Mouse (Mus musculus): Measurements from ENCODE around the gene Tpd52l1. TPM values are rescaled to one million over a fixed set of nuclear protein-coding genes. Genes with fewer than 3 reads are reported as not detected.

Tpd52l1 gene
- polyA plus RNA-seq (2015; fragmentation: Nextera tagmentation; extraction: Ambion mirVana), result 15.4 and 15.5 TPM in 2 replicates

GRCm38 (mm10) chr10:31445291-31446124 is at the start of gene Tpd52l1:
Tpd52l1 (minus strand) TSS chr10:31445958.
- Histone ChIP-seq H3K4me1 (peaks cover 9% of the 10 kb centered on the region), H3K27me3 (replicated peaks) (no peaks in the 10 kb centered on the region), H3K9ac (peak within 1 kb of the TSS; percentile 81), H3K36me3 (no peaks in the 10 kb centered on the region), H3K27ac (replicated peaks) (no peak within 1 kb of the TSS), H3K9me3 (no peaks in the 10 kb centered on the region), H3K4me2 (peak within 1 kb of the TSS; percentile 92), H3K4me3 (peak within 1 kb of the TSS; percentile 73)
- WGBS, result 1% methylated on average over 59 of the region's 59 CpGs
- ATAC-seq (ENCODE audit: extremely low read depth, insufficient number of reproducible peaks, low FRiP score, low TSS enrichment), result peak; percentile 88

DNA sequence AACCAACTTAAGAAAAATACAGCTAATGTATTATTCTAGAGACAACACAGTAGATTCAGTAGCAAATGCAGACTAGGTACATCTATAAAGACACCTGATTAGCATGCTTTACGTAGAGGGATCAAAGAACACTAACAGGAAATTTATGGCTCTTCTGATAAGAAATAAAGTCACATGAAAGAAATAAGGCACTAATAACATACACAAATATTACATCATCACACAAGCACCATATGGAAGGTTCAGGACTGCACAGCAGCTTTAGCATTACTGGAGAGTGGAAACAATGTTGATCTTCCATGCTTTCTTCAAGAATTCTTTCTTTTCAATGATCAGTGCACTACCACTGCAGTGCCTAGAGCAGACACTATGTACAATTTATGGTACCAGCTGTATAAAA is 48.5 kb upstream of the Tpd52l1 start:
- WGBS, result 80% methylated on average over 1 of the region's 1 CpGs
- Histone ChIP-seq H3K4me2 (no peak overlapping the region), H3K36me3 (peaks cover 18% of the 10 kb centered on the region), H3K27me3 (replicated peaks) (no peaks in the 10 kb centered on the region), H3K9me3 (no peaks in the 10 kb centered on the region), H3K27ac (replicated peaks) (no peak overlapping the region), H3K4me3 (no peak overlapping the region), H3K9ac (no peak overlapping the region), H3K4me1 (no peaks in the 10 kb centered on the region)
- no peak for ATAC-seq (ENCODE audit: extremely low read depth, insufficient number of reproducible peaks, low FRiP score, low TSS enrichment)

DNA sequence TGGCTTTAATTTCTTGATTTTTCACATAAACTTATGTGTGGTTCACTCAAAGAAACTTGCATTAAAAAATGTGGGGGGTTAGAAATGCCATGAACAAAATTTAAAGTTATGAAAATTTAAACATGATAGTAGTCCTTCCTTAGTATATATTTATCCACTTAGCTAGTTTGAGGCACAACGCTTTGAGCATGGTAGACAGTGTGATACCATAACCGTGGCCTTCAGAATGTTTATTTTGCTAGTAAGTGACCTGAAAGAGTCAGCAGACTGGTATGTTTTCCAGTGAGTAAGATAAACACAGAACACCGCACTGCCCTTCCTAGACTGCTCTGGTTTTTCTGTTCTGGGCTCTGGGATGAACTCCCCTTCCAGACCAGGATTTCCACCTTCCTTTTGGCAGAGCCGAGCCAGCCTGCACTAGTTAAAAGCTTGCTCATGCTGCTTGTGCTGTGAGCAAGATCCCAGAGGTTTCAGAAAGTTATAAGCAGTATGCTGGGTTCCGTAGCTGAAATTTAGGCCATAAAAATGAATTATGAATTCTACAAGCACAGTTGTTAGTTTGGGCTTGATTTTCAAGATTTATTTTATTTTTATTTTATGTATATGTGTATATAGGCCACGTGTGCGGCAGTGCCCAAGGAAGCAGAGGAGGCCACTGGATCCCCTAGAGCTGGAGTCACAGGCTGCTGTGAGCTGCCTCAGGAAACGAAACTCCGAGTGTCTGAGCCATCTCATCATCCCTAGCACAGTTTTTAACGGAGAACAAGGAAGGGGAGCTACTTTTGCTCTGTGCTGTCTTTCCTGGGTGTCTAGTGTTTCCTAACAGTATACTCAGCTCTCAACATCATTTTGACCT is 21.5 kb upstream of the Tpd52l1 start:
- H3K4me2 ChIP-seq, result no peak overlapping the region
- no peaks in the 10 kb centered on the region for H3K27me3 ChIP-seq (replicated peaks)
- no peak for ATAC-seq (ENCODE audit: extremely low read depth, insufficient number of reproducible peaks, low FRiP score, low TSS enrichment)
- H3K36me3 ChIP-seq, result no peaks in the 10 kb centered on the region
- WGBS, result 53% methylated on average over 10 of the region's 10 CpGs
- H3K27ac ChIP-seq (replicated peaks), result no peak overlapping the region
- no peak overlapping the region for H3K9ac ChIP-seq
- H3K9me3 ChIP-seq, result no peaks in the 10 kb centered on the region
- no peak overlapping the region for H3K4me3 ChIP-seq
- H3K4me1 ChIP-seq, result 0 out of 2 replicates have a peak, but pooled peaks cover 5% of the 10 kb centered on the region

- H3K9ac ChIP-seq, result no peak overlapping the region
- no peak for ATAC-seq (ENCODE audit: extremely low read depth, insufficient number of reproducible peaks, low FRiP score, low TSS enrichment)
- H3K4me2 ChIP-seq, result no peak overlapping the region
- WGBS, result 78% methylated on average over 6 of the region's 6 CpGs
- no peaks in the 10 kb centered on the region for H3K36me3 ChIP-seq
- no peak overlapping the region for H3K4me3 ChIP-seq
- no peaks in the 10 kb centered on the region for H3K9me3 ChIP-seq
- no peak overlapping the region for H3K27ac ChIP-seq (replicated peaks)
- 0 out of 2 replicates have a peak, but pooled peaks cover 5% of the 10 kb centered on the region for H3K4me1 ChIP-seq
- H3K27me3 ChIP-seq (replicated peaks), result no peaks in the 10 kb centered on the region
These were observed 20.2 kb upstream of the Tpd52l1 start for GRCm38 (mm10) chr10:31465840-31466541.

DNA sequence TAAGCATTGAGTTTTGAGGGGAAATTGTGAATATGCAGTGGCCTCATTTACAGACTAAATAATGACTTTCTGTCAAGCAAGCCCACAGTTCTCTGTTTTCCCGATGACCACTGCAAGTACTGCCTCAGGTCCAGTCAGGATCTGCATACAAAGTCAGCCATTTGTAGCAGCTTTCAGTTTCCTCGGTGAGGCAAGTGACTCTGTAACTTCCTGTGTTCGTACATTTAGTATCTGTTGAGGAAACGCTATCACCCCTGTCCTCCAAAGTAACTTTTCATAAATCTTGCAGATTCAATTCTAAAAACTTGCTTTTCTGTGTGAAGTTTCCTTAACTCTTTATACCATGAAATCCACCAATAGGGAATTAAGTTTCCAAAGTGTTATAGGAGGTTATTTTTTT is 19.7 kb upstream of the Tpd52l1 start:
- H3K36me3 ChIP-seq, result no peaks in the 10 kb centered on the region
- no peak overlapping the region for H3K4me2 ChIP-seq
- H3K4me1 ChIP-seq, result 0 out of 2 replicates have a peak, but pooled peaks cover 5% of the 10 kb centered on the region
- H3K9me3 ChIP-seq, result no peaks in the 10 kb centered on the region
- H3K27me3 ChIP-seq (replicated peaks), result no peaks in the 10 kb centered on the region
- no peak overlapping the region for H3K9ac ChIP-seq
- WGBS, result 58% methylated on average over 4 of the region's 4 CpGs
- no peak overlapping the region for H3K4me3 ChIP-seq
- H3K27ac ChIP-seq (replicated peaks), result no peak overlapping the region
- ATAC-seq (ENCODE audit: extremely low read depth, insufficient number of reproducible peaks, low FRiP score, low TSS enrichment), result no peak

GRCm38 (mm10) chr10:31463044-31463443 is 17.3 kb upstream of the Tpd52l1 start:
- no peak overlapping the region for H3K27ac ChIP-seq (replicated peaks)
- ATAC-seq (ENCODE audit: extremely low read depth, insufficient number of reproducible peaks, low FRiP score, low TSS enrichment), result no peak
- 82% methylated on average over 2 of the region's 2 CpGs for WGBS
- H3K4me2 ChIP-seq, result no peak overlapping the region
- no peaks in the 10 kb centered on the region for H3K9me3 ChIP-seq
- 0 out of 2 replicates have a peak, but pooled peaks cover 5% of the 10 kb centered on the region for H3K4me1 ChIP-seq
- no peaks in the 10 kb centered on the region for H3K36me3 ChIP-seq
- H3K9ac ChIP-seq, result no peak overlapping the region
- H3K4me3 ChIP-seq, result no peak overlapping the region
- H3K27me3 ChIP-seq (replicated peaks), result no peaks in the 10 kb centered on the region

GRCm38 (mm10) chr10:31456806-31457205 is 11.0 kb upstream of the Tpd52l1 start:
- Histone ChIP-seq H3K27ac (replicated peaks) (no peak overlapping the region), H3K36me3 (no peaks in the 10 kb centered on the region), H3K4me2 (no peak overlapping the region), H3K27me3 (replicated peaks) (no peaks in the 10 kb centered on the region), H3K9ac (no peak overlapping the region), H3K4me3 (no peak overlapping the region), H3K9me3 (no peaks in the 10 kb centered on the region), H3K4me1 (no peaks in the 10 kb centered on the region)
- no peak for ATAC-seq (ENCODE audit: extremely low read depth, insufficient number of reproducible peaks, low FRiP score, low TSS enrichment)
- 45% methylated on average over 1 of the region's 1 CpGs for WGBS

DNA sequence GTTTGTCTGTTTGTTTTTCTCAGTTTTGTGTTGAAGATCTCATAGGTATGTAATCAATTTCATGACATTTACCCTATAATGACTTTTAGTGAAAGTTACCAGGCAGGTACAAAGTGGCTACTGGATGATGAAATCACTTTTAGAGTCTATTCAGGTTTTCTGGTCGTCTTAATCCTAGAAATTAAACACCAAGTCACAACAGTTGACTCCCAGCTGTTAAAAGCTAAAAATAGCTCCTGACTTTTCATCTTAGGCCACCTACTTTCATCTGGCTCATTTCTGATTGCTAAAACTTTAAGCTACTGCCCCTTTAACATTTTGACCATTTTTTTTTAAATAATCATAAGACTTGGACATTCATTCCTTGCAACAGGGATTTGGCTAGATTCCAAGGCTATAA is 1.3 kb upstream of the Tpd52l1 start:
- no peak for ATAC-seq (ENCODE audit: extremely low read depth, insufficient number of reproducible peaks, low FRiP score, low TSS enrichment)
- Histone ChIP-seq H3K4me2 (no peak overlapping the region), H3K4me3 (no peak overlapping the region), H3K27ac (replicated peaks) (no peak overlapping the region), H3K4me1 (peaks cover 9% of the 10 kb centered on the region), H3K36me3 (no peaks in the 10 kb centered on the region), H3K9ac (no peak overlapping the region), H3K27me3 (replicated peaks) (no peaks in the 10 kb centered on the region), H3K9me3 (no peaks in the 10 kb centered on the region)
- WGBS, result 30% methylated on average over 1 of the region's 1 CpGs

GRCm38 (mm10) chr10:31444206-31444605 is 1.6 kb downstream of the Tpd52l1 start:
- Histone ChIP-seq H3K36me3 (no peaks in the 10 kb centered on the region), H3K9me3 (no peaks in the 10 kb centered on the region), H3K4me1 (peaks cover 9% of the 10 kb centered on the region), H3K27me3 (replicated peaks) (no peaks in the 10 kb centered on the region), H3K9ac (no peak overlapping the region), H3K27ac (replicated peaks) (no peak overlapping the region), H3K4me3 (no peak overlapping the region), H3K4me2 (no peak overlapping the region)
- 77% methylated on average over 7 of the region's 7 CpGs for WGBS
- no peak for ATAC-seq (ENCODE audit: extremely low read depth, insufficient number of reproducible peaks, low FRiP score, low TSS enrichment)

GRCm38 (mm10) chr10:31441491-31441890 is 4.3 kb downstream of the Tpd52l1 start:
- Histone ChIP-seq H3K36me3 (no peaks in the 10 kb centered on the region), H3K27me3 (replicated peaks) (no peaks in the 10 kb centered on the region), H3K9ac (no peak overlapping the region), H3K27ac (replicated peaks) (no peak overlapping the region), H3K4me1 (peaks cover 4% of the 10 kb centered on the region; the same call in 1 of the 2 replicates), H3K4me3 (no peak overlapping the region), H3K9me3 (no peaks in the 10 kb centered on the region), H3K4me2 (no peak overlapping the region)
- no peak for ATAC-seq (ENCODE audit: extremely low read depth, insufficient number of reproducible peaks, low FRiP score, low TSS enrichment)

- H3K27ac ChIP-seq (replicated peaks), result no peak overlapping the region
- H3K9ac ChIP-seq, result no peak overlapping the region
- H3K27me3 ChIP-seq (replicated peaks), result no peaks in the 10 kb centered on the region
- WGBS, result 61% methylated on average over 4 of the region's 4 CpGs
- no peaks in the 10 kb centered on the region for H3K9me3 ChIP-seq
- no peak overlapping the region for H3K4me2 ChIP-seq
- H3K36me3 ChIP-seq, result no peaks in the 10 kb centered on the region
- H3K4me3 ChIP-seq, result no peak overlapping the region
- H3K4me1 ChIP-seq, result no peaks in the 10 kb centered on the region
- ATAC-seq (ENCODE audit: extremely low read depth, insufficient number of reproducible peaks, low FRiP score, low TSS enrichment), result no peak
These were observed 9.7 kb downstream of the Tpd52l1 start for GRCm38 (mm10) chr10:31436047-31436446.
